Mouse (Mus musculus) adrenal gland, adult 8-10 months (tissue): ENCODE data around the gene Hirip3. TPM values are rescaled to one million over a fixed set of nuclear protein-coding genes. Genes with fewer than 3 reads are reported as not detected.
A peak's percentile ranks its signal among the peaks of the same experiment; 100 is the strongest.
"Not testable (repeated sequence)": the region's sequence is repeated elsewhere in the genome, so short reads cannot be mapped to it uniquely, and the experiment has no call there.

Source experiments
- DNase-seq: peaks from one replicate; pipeline ENCODE4 v3.0.0; 2022
- total RNA-seq, 4 experiments: library from RNA; stranded (reverse); gene quantifications; 2 replicates each; pipeline ENCODE4 v1.2.4; 2022

The Hirip3 gene
- total RNA-seq, 4 experiments from 2014 or later: 8.7 to 21.8 (median 15.2) TPM

DNA sequence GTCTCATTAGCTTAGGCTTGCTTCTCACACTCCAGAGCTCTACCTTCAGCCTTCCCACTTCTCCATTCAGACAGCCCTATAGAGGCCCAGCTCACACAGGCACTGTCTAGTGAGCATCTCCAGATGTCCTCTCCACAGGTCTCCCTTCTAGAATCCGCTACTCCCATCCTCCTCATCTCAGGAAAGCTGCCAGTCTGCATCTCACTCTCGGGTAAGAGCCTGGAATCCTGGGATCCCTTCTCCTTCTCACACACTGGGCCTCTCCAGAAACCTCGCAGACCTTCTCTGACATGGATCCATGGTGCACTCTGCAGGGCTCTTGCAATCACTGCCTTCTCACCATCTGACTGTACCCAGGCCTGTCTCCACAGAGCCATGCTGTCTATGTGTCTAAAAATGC lies 6.1 kb upstream of the Hirip3 start:
- DNase-seq: no peak

DNA sequence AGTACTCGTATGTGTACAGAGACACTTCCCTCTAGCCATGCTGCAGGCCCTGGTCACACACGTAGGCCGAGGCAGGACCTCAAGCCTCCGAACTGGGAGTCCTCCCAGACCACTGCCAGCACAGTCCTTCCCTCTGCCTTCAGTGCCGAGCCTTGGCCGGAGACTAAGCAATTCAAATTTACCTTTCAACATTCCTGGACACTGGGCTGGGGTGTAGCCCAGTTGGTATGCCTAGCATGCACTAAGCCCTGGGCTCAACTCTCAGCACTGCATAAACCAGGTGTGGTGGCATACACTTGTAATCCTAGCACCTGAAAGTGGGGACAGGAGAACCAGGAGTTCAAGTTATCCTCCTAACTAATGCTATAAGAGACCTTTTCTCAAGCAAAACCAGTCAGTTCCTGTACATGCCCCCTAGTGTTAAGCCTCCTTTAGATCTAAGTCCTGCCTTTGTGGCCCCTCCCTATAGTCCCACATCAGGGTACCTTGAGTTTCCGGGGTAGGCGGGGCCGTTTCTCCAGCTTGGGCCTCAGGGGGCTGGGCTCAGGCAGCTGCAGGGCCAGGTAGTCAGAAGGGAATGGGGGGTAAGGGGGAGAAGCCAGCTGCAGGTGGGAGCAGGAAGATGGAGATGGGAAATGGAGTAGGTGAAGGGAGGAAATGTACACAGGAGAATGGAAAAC lies 4.9 kb upstream of the Hirip3 start:
- DNase-seq: no peak

DNA sequence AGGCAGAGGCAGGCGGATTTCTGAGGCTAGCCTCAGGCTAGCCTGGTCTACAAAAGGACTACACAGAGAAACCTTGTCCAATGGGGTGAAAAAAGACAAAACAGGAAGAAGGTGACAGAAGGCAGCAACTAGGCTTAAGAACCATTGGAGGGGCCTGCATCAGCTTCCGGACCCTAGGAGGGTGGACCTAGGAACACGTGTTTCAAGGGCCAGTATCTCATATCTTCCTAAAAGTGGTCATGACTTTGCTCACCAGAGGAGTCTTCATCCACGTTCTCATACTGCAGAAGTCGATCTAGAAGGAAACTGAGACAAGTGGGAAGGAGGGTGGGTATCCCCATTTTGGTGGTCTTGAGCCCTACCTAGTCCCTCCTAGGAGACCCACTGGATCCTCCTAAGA lies 785 bp upstream of the Hirip3 start:
- no peak for DNase-seq

DNA sequence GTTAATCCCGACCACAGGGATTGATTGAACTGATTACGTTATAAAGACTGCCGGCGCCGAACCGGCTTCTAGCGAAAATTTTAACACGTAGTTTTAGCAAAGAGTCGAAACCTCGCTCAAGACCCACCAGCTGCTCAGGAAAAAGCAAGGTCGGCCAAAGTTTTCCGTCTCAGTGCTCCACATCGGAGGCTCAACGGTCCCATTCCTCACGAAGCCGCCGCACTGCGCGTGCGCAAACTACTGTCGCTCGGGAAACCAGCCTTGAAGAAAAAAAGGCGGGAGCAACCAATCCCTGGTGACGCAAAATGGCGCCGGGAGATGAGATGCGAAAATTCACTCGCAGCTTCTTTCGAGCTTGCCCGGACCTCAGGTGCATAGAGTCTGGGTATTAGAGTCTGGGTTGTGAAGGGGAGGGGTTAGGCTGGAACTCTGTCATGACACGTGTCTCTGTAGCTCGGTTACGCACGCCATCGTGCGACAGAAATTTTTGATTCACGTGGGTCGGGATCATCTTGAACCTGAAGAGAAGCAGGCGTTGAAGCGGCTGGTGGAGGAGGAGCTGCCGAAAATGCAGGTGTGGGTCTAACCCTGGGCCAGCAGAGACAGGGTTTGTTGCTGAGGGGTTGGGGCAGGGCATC lies 494 bp downstream of the Hirip3 start, which contains the start of gene Ino80e:
Gene Ino80e (minus strand): TSS at position 231 of the 638 bp plus-strand sequence.
- peak; percentile 93 for DNase-seq

DNA sequence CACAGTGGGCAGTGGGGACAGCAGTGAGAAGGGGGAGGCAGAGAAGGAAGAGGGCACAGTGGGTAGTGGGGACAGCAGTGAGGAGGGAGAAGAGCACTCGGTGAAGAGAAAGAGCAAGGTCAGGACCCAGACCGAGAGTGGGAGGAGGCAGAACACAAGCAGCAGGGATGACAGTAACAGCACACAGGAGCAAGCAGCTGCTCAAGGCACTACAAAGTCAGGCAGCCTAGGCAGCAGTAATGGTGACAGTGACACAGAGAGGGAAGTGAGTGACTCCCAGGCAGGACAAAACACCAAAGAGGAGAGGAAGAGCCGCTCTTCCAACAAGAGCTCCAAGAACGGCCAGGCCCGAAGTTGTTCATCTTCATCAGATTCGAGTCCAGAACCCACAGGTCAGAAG lies 2.0 kb downstream of the Hirip3 start:
- no peak for DNase-seq

DNA sequence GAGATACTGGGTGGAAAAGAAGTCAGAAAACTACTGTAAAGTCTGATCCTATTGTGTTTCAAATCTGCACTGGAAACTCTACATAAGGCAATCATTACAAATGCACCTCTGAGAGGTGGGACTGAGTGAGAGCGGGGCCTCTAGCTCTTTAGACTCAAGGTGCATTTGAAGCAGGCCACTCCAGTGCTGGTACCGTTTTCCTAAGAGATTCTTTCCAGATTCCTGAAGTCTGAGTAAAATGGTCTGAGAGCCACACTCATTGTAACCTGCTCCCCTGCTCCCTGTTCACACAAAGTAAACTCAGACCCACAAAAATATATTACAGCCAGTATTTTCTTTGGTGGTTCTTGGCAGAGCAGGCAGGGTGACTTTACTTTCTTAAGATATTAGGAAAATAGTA lies 5.8 kb downstream of the Hirip3 start:
- no peak for DNase-seq

DNA sequence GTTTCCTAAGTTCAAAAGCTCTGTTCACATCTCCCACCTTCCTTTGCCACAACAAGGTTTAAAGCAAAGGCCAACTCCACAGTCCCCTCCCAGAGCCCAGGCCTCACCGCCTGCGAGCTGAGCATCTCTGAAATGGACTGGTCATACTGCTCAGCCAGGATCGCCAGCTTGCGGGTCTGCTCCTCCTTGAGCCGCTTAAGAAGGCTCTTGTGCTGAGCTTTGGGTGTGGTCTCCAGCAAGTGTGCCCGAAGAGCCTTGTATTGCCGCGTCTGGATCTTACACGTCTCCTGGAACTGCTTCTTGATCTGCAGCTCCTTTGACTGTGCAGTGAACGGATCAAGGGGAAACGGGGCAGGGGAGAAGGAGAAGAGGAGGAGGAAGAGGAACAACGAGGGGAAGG lies 6.2 kb downstream of the Hirip3 start:
- no peak for DNase-seq

DNA sequence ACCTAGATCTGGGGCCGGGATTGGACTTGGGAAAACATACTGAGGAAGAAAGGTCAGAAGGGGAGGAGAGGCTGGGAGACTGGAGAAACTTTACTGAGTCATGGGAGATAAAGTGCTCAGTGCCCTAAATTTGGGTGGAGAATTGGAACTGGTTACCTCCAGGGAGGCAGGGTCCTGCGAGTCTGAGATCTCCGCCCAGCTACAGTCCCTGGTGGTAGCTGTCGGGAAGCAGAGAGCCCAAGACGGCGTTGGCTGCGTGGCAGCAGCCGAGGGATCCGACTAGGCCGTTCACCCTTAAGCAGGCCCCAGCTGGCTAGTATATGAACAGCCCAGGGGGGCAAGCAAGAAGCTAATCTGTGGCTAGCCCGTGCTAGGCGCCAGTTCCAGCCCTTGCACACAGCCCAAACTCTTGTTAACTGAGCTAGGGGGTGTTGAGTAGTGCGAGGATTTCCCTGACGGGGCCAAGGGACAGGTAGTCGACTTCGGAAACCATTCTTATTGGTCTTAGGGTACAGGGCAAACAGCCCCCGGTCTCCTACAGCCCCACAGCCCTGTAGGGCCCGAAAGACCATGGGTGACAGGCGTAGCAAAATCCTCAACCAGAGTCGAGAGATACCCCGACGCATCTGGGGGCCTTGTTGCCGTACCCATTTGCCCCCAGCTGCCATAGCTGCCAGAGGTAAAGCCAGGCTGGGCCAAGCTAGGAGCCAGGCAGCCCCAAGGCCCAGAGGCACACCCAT lies 8.2 kb downstream of the Hirip3 start:
- DNase-seq: no peak

DNA sequence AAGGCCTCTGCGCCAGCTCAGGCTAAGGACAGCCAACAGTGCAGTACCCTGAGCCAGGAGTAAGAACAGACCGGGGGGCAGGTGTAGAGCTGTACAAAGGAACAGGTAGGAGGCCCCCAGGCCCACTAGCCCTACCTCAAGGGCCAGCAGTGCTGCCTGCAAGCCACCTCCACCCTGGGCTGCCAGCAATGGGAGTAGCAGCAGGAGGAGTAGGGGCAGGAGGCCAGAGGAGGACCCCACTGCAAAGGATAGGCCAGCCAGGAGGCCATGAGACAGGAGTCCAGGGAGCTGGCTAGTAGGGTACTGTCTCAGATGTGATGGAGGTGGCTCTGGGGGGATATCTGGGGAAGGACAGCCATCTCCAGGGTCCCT lies 8.7 kb downstream of the Hirip3 start:
- DNase-seq: no peak

DNA sequence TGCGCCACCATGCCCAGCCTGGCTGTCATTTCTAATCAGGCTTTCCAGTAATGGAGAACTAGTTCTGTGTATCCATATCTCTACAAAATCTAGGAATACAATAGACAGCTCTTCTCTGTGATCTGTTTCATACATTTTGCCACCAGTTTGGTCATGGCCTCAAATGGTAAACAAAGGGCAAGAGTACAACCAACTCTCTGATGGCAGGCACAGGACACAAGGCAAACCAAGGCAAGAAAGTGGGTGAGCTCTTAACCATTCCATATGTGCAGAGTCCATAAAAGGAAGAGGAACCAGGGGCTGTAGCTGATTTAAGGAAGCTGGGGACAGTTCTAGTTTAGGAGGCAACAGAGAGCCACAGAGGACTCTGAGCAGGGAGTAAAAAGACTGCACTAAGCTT lies 15.5 kb downstream of the Hirip3 start:
- DNase-seq: no peak

DNA sequence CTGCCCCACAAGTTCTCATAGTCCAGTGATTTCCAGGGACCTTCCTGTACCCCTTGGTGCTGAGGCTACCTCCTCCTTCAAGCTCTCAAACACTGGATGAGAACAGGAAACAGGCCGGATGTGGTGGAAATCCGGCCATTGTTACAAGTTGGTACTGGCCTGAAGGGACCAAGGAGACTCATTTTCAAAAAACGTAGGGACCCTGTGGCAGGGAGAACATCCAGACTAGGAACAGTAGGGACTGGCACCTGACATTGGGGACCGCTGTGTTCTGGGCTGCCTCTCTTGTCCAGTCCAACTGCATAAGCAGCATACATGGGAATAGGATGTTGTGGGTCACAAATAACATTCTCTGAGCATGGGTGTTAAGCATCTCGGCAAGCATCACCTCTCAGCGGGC lies 19.3 kb downstream of the Hirip3 start:
- DNase-seq: no peak

DNA sequence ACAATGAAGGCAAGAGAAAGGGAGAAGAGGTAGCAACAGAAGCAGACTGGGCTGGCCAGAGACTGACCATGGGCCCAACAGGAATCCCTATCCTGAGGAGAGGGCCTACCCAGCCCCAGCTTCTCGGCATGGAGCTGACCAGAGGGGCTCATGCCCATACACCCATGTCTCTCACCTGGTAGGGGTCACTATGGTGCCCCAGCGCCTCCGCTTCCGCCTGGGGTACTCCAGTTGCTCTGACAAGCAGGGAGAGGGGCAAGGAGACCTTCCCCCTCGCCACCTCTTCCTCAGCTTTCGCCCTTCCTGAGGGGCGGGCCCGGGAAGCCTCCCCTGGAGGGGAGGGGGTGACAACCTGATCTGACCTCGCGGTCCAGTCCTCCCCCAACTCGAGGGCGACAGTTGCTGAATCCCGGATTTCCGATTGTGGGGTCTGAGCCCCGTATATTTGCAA lies 22.0 kb downstream of the Hirip3 start:
- DNase-seq: no peak

DNA sequence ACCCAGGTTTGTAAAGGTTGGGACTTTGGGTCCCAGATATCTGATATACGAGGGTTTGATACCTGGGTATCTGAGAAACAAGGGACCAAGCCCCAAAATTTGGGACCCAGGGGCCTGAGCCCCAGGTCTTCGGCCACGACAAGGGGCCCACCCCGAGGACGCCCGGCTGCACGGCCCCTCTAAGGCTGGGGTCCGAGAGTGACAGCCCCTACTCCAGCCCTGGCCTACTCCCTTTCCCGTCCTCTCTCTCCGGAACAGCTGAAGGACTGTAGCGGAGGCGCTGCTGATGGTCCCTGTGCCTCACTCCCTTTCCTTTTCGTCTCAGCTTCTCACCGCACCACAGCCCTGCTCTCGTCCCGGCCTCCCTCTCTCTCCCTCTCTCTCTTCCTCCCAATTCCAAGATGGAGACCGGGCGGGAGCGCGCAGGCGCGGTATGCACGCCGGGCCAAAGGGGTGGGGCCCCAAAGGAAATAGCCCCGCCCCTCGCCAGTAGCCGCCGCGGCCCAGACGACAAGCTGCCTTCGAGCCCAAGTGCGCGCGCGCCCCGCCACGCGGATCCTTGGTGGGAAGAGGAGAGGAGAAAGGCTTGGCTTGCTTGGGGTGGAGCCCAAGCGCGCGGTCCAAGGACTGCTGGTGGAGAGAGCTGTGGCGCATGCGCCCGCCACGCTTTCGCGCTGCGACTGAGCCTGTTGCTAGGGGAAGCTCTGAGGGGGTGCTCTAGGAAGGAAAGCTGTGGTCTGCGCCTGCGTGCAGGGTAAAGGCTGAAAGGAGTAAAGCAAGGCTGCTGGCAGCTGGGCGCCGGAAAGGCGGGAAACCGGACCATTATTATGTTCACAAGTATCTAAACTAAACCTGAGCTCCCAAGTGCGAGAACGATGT lies 22.8 kb downstream of the Hirip3 start, which contains the start of gene Taok2:
Gene Taok2 (minus strand): TSS at position 418 of the 879 bp plus-strand sequence.
- DNase-seq: peak; percentile 99

DNA sequence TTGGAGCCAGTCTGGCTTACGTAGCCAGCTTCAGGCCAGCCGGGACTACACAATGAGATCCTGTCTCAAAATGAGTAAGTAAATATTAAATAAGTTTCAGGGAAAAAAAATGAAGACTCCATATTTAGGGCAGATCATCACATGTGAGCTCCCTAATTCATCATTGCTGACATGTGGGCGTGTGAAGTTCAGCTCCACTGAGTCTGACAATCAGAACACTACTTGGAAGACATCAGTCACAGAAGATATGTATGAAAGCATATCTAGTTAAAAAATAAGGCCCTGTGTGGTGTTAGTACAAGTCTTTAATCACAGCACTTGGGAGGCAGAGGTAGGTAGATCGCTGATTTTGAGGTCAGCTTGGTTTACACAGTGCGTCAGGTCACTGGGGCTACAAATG lies 25.5 kb downstream of the Hirip3 start:
- no peak for DNase-seq

DNA sequence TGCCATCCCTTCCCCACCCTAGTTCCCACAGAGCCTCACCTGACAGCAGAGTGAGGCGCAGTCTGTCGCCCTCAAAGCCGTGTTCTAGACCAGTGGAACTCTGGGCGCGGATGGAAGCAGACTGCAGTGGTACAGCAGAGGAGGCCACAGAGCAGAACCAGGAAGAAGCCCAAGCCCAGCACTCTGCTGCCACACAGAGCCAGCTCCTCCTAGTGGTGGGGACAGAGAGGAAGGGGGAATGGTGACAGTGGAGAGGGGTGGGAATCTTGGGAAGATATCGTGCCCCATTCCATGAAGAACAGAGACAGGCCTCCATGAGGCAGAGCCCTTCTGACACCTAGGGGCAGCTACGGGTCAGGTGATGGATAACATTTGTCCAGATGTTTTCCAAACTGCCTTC lies 27.1 kb downstream of the Hirip3 start:
- DNase-seq: no peak

DNA sequence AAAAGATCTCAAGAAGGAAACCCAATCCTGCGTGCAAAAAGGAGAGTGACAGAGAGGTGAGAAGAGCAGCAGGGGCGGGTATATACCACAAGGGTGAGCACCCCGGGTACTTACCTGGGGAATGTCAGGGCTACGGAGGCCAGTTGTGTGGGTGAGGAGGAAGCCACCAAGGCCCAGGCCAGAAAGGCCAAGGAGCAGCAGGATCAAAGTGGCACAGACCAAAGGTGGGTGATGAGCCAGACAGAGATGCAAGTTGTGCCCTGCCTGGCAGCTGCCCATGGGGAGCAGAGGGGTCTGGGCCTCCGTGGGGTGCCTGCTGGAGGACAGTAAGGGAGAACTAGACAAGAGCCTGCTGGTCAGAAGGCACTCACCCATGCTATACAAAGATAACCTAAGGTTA lies 35.1 kb downstream of the Hirip3 start:
- no peak for DNase-seq

DNA sequence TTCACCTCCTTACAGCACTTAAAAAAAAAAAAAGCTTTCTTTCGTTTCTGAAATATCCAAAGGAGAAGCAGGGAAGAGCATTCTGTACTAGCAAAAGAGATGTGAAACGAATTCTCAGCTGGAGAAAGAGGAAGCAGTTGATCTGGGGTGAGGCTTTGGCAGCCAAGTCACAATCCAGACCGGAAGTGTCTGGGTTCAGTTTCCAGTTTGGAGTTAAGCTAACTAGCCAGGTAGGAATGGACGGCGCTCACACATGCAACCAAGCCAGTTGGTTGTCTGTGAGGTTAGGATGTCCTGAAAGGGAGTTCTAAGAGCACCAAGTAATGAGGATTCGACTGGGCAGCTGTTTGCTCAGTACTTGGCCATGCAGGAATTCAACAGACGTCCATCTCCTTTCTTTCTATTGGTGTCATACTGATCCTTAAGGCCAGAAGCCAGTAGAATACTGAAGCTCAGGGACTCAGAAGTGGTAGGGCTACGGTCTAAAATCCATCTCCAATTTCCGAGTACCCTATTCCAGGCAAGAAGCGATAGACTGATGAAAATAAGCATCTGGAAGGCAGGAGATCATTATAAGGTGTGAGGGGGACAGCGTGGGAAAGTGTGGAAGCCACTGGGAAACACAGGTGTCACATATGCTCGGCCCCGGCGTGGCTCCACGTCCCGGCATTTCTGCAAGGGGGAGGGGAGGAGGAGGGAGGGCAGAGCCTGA lies 35.8 kb downstream of the Hirip3 start:
- DNase-seq: no peak

DNA sequence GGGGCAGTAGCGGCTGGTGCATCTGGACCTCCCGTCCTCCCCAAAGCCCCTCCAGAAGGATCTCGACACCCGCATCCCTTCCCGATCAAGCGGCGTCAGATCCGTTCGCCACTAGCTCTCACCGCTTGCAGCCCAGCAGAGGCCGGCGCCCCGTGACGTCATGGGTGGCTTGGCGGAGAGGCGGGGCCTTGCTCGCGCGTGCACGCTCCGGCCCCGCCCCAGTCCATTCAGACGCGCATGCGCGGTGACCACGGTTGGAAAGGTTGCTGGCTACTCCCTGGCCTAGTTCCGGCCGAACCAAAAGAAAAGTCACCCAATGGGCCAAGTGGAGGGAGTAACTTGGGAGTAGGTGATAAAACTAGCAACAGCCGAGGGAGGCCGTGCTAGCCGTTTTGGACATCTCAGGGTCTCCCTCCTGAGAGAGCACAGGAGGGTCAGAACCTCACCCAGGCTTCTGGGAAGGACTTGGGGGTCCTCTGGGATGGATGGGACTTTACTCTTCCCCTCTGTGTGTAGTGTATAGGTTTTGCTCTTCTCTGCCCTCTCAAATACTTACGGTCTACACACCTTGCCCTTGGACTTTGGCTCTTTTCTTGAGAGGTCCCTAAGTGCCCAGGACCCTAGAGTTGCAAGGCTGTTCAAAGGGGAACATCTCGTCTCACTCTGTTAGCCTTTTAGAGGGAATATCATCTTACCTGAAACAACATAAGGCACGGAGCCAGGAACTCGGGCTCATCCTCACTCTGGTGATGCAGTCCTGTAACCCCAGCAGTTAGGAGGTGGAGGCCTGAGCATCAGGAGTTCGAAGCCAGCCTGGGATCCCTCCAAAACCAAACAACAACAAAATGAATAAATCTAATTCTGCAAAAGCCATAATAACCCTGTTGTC lies 36.6 kb downstream of the Hirip3 start:
- DNase-seq: peak; percentile 93

DNA sequence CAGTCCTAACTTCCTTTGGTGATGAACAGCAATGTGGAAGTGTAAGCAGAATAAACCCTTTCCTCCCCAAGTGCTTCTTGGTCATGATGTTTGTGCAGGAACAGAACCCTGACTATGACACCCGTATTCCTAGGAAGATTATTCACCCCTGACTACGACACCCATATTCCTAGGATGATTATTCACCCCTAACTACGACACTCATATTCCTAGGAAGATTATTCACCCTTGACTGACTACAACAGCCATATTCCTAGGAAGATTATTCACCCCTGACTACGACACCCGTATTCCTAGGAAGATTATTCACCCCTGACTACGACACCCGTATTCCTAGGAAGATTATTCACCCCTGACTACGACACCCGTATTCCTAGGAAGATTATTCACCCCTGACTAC lies 38.0 kb downstream of the Hirip3 start:
- DNase-seq: not testable (repeated sequence)

DNA sequence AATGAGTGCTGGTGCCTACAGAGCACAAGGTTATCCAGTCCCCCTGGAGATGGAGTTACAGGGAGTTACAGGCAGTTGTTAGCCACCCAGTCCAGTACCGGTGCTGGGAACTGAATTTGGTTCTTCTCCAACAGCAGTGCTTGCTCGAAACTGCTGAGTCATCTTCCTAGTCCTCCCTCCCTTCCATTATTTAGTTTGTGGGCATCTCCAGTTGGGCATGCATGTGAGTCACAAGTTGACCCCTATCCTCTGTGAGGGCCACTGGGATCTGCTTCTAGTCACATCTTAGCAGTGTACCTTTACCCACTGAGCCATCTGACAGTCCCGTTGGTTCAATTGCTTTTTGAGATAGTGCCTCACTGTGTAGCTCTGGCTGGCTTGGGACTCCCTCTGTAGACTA lies 43.8 kb downstream of the Hirip3 start:
- no peak for DNase-seq

DNA sequence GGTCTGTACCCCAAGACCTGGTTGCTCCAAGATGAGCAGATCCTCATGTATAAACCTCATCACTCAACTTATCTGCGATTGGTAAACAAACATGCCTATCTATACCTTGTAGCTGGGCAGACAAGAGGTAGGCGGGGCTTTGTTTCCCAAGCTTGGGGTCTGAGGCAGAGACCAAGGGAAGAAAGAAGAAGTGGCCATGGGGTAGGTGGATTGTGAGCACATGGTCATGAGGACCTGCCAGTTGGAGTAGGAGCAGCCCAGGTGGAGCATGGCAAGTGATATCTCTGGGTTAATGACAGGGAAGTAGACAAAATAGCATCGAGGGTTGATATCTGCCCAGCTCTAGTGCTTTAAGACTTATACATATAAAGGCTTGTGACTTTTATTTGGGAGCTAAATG lies 53.1 kb downstream of the Hirip3 start:
- DNase-seq: no peak
